Mouse (Mus musculus): ENCODE results near the gene Iffo2. TPM values are rescaled to one million over a fixed set of nuclear protein-coding genes. Genes with fewer than 3 reads are reported as not detected.

Gene Iffo2
- total RNA-seq, 2 experiments from 2014 or later: 8.7 to 9.1 TPM

Small RNA genes within 50 kb of the gene (microRNA-seq; reads per million reads assigned to microRNA genes)
- gene Gm25571 (0 reads per million in 2 experiments), gene Mir7020 (0 to 1.1 reads per million in 2 experiments)

Other genes starting within 250 kb of the Iffo2 start
- gene Pqlc2, start 219.8 kb upstream of the Iffo2 start, total RNA-seq (2021): 1 to 10 TPM; 7.1 to 8.4 TPM
- gene Akr7a5, start 219.8 kb upstream of the Iffo2 start, total RNA-seq (2021): 10 to 100 TPM; 35.6 to 39.4 TPM
- gene Mrto4, start 178.0 kb upstream of the Iffo2 start, total RNA-seq (2021): 10 to 100 TPM; 27.1 to 34.7 TPM
- 10 to 100 TPM; 43.0 to 54.6 TPM for gene Emc1, start 178.0 kb upstream of the Iffo2 start, total RNA-seq (2021)
- gene Ubr4, start 177.9 kb upstream of the Iffo2 start, total RNA-seq (2021): 100 to 1,000 TPM; 109 to 115 TPM
- gene Gm21969, start 72.6 kb downstream of the Iffo2 start, total RNA-seq (2021): not detected
- 10 to 100 TPM; 28.4 to 31.5 TPM for gene Aldh4a1, start 92.3 kb downstream of the Iffo2 start, total RNA-seq (2021)
- not detected for gene Tas1r2, start 123.0 kb downstream of the Iffo2 start, total RNA-seq (2021)

Measured in heart, postnatal 14 days (tissue).